Mouse (Mus musculus) cortical plate, adult 2 months (tissue): ENCODE results near the gene Hes7. TPM values are rescaled to one million over a fixed set of nuclear protein-coding genes. Genes with fewer than 3 reads are reported as not detected.

Experiments
- H3K27ac ChIP-seq: fragments of 200-500 bp; 2 replicates; pipeline ENCODE4 v1.5.1; 2012; ENCODE audit warnings: low read length, control low read depth, inconsistent platforms; ENCODE audit not compliant: insufficient read depth
- H3K4me1 ChIP-seq: fragments of 200-500 bp; 2 replicates; pipeline ENCODE4 v1.6.1; 2011; ENCODE audit warnings: low read length; ENCODE audit not compliant: control insufficient read depth, insufficient read depth
- H3K4me3 ChIP-seq: fragments of 200-500 bp; 2 replicates; pipeline ENCODE4 v1.5.1; 2011; ENCODE audit warnings: mild to moderate bottlenecking, low read length, control low read depth; ENCODE audit not compliant: insufficient read depth
- CTCF ChIP-seq: fragments of 200-500 bp; IDR thresholded peaks from 2 replicates; pipeline ENCODE4 v1.5.1; 2011; ENCODE audit warnings: mild to moderate bottlenecking, control low read depth, low read length; ENCODE audit not compliant: insufficient read depth; ENCODE audit errors: extremely low read depth
- POLR2A ChIP-seq: fragments of 200-500 bp; IDR thresholded peaks from 2 replicates; pipeline ENCODE4 v1.6.1; 2011; ENCODE audit warnings: mild to moderate bottlenecking, low read length, control low read depth; ENCODE audit not compliant: insufficient read depth; ENCODE audit errors: extremely low read depth
- polyA plus RNA-seq: library from polyadenylated mRNA; depleted of rRNA; stranded (reverse); fragments of >200 nt; gene quantifications from 2 replicates; pipeline ENCODE4 v1.2.3, GENCODE M21; 2012; rRNA removed

The Hes7 gene
- polyA plus RNA-seq, 1 experiment: 0.50 TPM

- Histone ChIP-seq H3K27ac (no peak overlapping the region), H3K4me3 (no peak overlapping the region), H3K4me1 (no peaks in the 10 kb centered on the region)
- no peak for TF ChIP-seq POLR2A
These were observed 27.3 kb downstream of the Hes7 start for GRCm38 (mm10) chr11:69147546-69147945.

GRCm38 (mm10) chr11:69148451-69148960, 28.3 kb downstream of the Hes7 start:
- no peak for TF ChIP-seq CTCF
- Histone ChIP-seq H3K4me3 (no peak overlapping the region), H3K4me1 (no peaks in the 10 kb centered on the region), H3K27ac (no peak overlapping the region)

- no peaks in the 10 kb centered on the region; the same call in 1 of the 2 replicates for H3K4me1 ChIP-seq
- H3K27ac ChIP-seq: no peak overlapping the region
- no peak for TF ChIP-seq CTCF
- TF ChIP-seq POLR2A: no peak
- no peak overlapping the region for H3K4me3 ChIP-seq
These were observed 29.5 kb downstream of the Hes7 start for GRCm38 (mm10) chr11:69149728-69150127.

- Histone ChIP-seq H3K4me3 (peak overlapping the region; percentile 9; the same call in 1 of the 2 replicates), H3K27ac (no peak overlapping the region), H3K4me1 (no peaks in the 10 kb centered on the region; the same call in 1 of the 2 replicates)
- TF ChIP-seq POLR2A (no peak), CTCF (peak; percentile 60)
These were observed 30.2 kb downstream of the Hes7 start for GRCm38 (mm10) chr11:69150444-69150843.

- H3K27ac ChIP-seq: no peak overlapping the region
- TF ChIP-seq POLR2A (no peak), CTCF (no peak)
- no peaks in the 10 kb centered on the region; the same call in 1 of the 2 replicates for H3K4me1 ChIP-seq
- peak overlapping the region; percentile 9; the same call in 1 of the 2 replicates for H3K4me3 ChIP-seq
These were observed 30.8 kb downstream of the Hes7 start for GRCm38 (mm10) chr11:69151004-69151403.

- H3K4me1 ChIP-seq: peaks cover 3% of the 10 kb centered on the region; the same call in 1 of the 2 replicates
- TF ChIP-seq POLR2A: no peak
- no peak overlapping the region for H3K27ac ChIP-seq
- H3K4me3 ChIP-seq: no peak overlapping the region
These were observed 33.6 kb downstream of the Hes7 start for GRCm38 (mm10) chr11:69153831-69154230.

GRCm38 (mm10) chr11:69155351-69155750, 35.1 kb downstream of the Hes7 start:
- Histone ChIP-seq H3K4me3 (no peak overlapping the region), H3K27ac (no peak overlapping the region), H3K4me1 (peaks cover 3% of the 10 kb centered on the region; the same call in 1 of the 2 replicates)
- no peak for TF ChIP-seq CTCF
- no peak for TF ChIP-seq POLR2A

GRCm38 (mm10) chr11:69156800-69157199, 36.6 kb downstream of the Hes7 start, which contains the start of gene Alox12b:
TSS of gene Alox12b (plus strand) at chr11:69156989.
- peaks cover 3% of the 10 kb centered on the region; the same call in 1 of the 2 replicates for H3K4me1 ChIP-seq
- TF ChIP-seq CTCF: no peak
- no peak for TF ChIP-seq POLR2A
- no peak within 1 kb of the TSS for H3K27ac ChIP-seq
- peak within 1 kb of the TSS; percentile 21; the same call in 1 of the 2 replicates for H3K4me3 ChIP-seq

GRCm38 (mm10) chr11:69169313-69169712, 49.1 kb downstream of the Hes7 start:
- Histone ChIP-seq H3K27ac (no peak overlapping the region), H3K4me1 (peaks cover 2% of the 10 kb centered on the region), H3K4me3 (no peak overlapping the region)
- no peak for TF ChIP-seq POLR2A
- TF ChIP-seq CTCF: no peak

- no peak overlapping the region for H3K4me3 ChIP-seq
- peaks cover 2% of the 10 kb centered on the region for H3K4me1 ChIP-seq
- TF ChIP-seq CTCF: peak; percentile 67
- TF ChIP-seq POLR2A: no peak
- H3K27ac ChIP-seq: no peak overlapping the region
These were observed 51.4 kb downstream of the Hes7 start for GRCm38 (mm10) chr11:69171626-69172025.

GRCm38 (mm10) chr11:69172606-69173005, 52.4 kb downstream of the Hes7 start:
- Histone ChIP-seq H3K27ac (no peak overlapping the region), H3K4me3 (no peak overlapping the region), H3K4me1 (peaks cover 2% of the 10 kb centered on the region)
- TF ChIP-seq POLR2A: no peak
- TF ChIP-seq CTCF: no peak

Other genes starting within 250 kb of the Hes7 start
- gene Ndel1, start 248.5 kb upstream of the Hes7 start, polyA plus RNA-seq: 102 and 103 TPM in 2 replicates
- 0.04 and 0.06 TPM in 2 replicates for gene Rnf222, start 231.9 kb upstream of the Hes7 start, polyA plus RNA-seq
- gene Rpl26, start 218.8 kb upstream of the Hes7 start, polyA plus RNA-seq: 1,839 and 1,926 TPM in 2 replicates
- 0.79 and 1.2 TPM in 2 replicates for gene Odf4, start 193.3 kb upstream of the Hes7 start, polyA plus RNA-seq
- gene Arhgef15, start 162.9 kb upstream of the Hes7 start, polyA plus RNA-seq: 27.5 and 32.5 TPM in 2 replicates
- gene Slc25a35, start 152.3 kb upstream of the Hes7 start, polyA plus RNA-seq: 12.2 and 12.8 TPM in 2 replicates
- gene Rangrf, start 145.2 kb upstream of the Hes7 start, polyA plus RNA-seq: 33.8 and 37.5 TPM in 2 replicates
- 17.6 and 20.9 TPM in 2 replicates for gene Pfas, start 111.9 kb upstream of the Hes7 start, polyA plus RNA-seq
- 47.0 and 50.0 TPM in 2 replicates for gene Ctc1, start 104.5 kb upstream of the Hes7 start, polyA plus RNA-seq
- 0.57 and 1.2 TPM in 2 replicates for gene Aurkb, start 74.8 kb upstream of the Hes7 start, polyA plus RNA-seq
- gene Borcs6, start 60.7 kb upstream of the Hes7 start, polyA plus RNA-seq: 32.5 and 34.1 TPM in 2 replicates
- 20.6 and 21.4 TPM in 2 replicates for gene Tmem107, start 49.6 kb upstream of the Hes7 start, polyA plus RNA-seq
- 1,153 and 1,156 TPM in 2 replicates for gene Vamp2, start 31.9 kb upstream of the Hes7 start, polyA plus RNA-seq
- 48.3 and 57.6 TPM in 2 replicates for gene Per1, start 25.2 kb upstream of the Hes7 start, polyA plus RNA-seq
- gene 9130213A22Rik, start 2.2 kb downstream of the Hes7 start, polyA plus RNA-seq: 2.1 and 2.3 TPM in 2 replicates
- gene Aloxe3, start 5.5 kb downstream of the Hes7 start, polyA plus RNA-seq: 8.7 and 11.6 TPM in 2 replicates
- 4.4 and 5.4 TPM in 2 replicates for gene Alox12b, start 36.6 kb downstream of the Hes7 start, polyA plus RNA-seq
- 2.2 and 2.7 TPM in 2 replicates for gene Alox8, start 77.4 kb downstream of the Hes7 start, polyA plus RNA-seq
- 1.6 TPM in 2 replicates for gene Gucy2e, start 116.6 kb downstream of the Hes7 start, polyA plus RNA-seq
- 25.4 and 32.3 TPM in 2 replicates for gene Cntrob, start 203.4 kb downstream of the Hes7 start, polyA plus RNA-seq
- gene Trappc1, start 203.6 kb downstream of the Hes7 start, polyA plus RNA-seq: 73.9 and 77.0 TPM in 2 replicates
- gene Kcnab3, start 205.9 kb downstream of the Hes7 start, polyA plus RNA-seq: 96.5 and 106 TPM in 2 replicates
- gene Rnf227, start 220.1 kb downstream of the Hes7 start, polyA plus RNA-seq: 142 and 144 TPM in 2 replicates
- 242 and 274 TPM in 2 replicates for gene Chd3, start 249.0 kb downstream of the Hes7 start, polyA plus RNA-seq